Mouse (Mus musculus) adrenal gland (tissue): ENCODE measurements at regions not wholly inside any gene's neighbourhood (a gene's known extent, or its start where the extent isn't known, plus 50 kb on each side); places are given as distances from the start of the nearest gene placed in this dataset.

Source experiments
- intact Hi-C: fragments of 180-260 bp; cut with DNase I; formaldehyde crosslinking; loops from one replicate; pipeline ENCODE4 v1.15.1; 2025

GRCm38 (mm10) chr13:97459106-97459505, 218.2 kb downstream of the Enc1 start:
- intact Hi-C loops = no loop called here

- intact Hi-C loops = no loop called here
Observed at GRCm38 (mm10) chr13:97455961-97456360, 215.1 kb downstream of the Enc1 start.

GRCm38 (mm10) chr13:97454715-97455114, 213.8 kb downstream of the Enc1 start:
- intact Hi-C loops = no loop called here

- intact Hi-C loops = no loop called here
Observed at GRCm38 (mm10) chr13:97453469-97453868, 212.6 kb downstream of the Enc1 start.

- intact Hi-C loops = no loop called here
Observed at GRCm38 (mm10) chr13:97453090-97453430, 212.2 kb downstream of the Enc1 start.

- intact Hi-C loops = no loop called here
Observed at GRCm38 (mm10) chr13:97452386-97453089, 211.6 kb downstream of the Enc1 start.

- intact Hi-C loops = no loop called here
Observed at GRCm38 (mm10) chr13:97451276-97451675, 210.4 kb downstream of the Enc1 start.

- intact Hi-C loops = loop anchor here (10.0 kb wide), 1 partner anchor 137 kb away; no protein-coding TSS in a partner anchor
Observed at GRCm38 (mm10) chr13:97448123-97448522, 207.2 kb downstream of the Enc1 start.

- intact Hi-C loops = loop anchor here (10.0 kb wide), 1 partner anchor 141 kb away; no protein-coding TSS in a partner anchor
Observed at GRCm38 (mm10) chr13:97443731-97444428, 203.0 kb downstream of the Enc1 start.

GRCm38 (mm10) chr13:97442806-97443205, 201.9 kb downstream of the Enc1 start:
- intact Hi-C loops = loop anchor here (10.0 kb wide), 1 partner anchor 142 kb away; no protein-coding TSS in a partner anchor

- intact Hi-C loops = loop anchor here (10.0 kb wide), 1 partner anchor 143 kb away; no protein-coding TSS in a partner anchor
Observed at GRCm38 (mm10) chr13:97442283-97442682, 201.4 kb downstream of the Enc1 start.

- intact Hi-C loops = loop anchor here (10.0 kb wide), 1 partner anchor 143 kb away; no protein-coding TSS in a partner anchor
Observed at GRCm38 (mm10) chr13:97441803-97442202, 200.9 kb downstream of the Enc1 start.

GRCm38 (mm10) chr13:97439216-97439979, 198.5 kb downstream of the Enc1 start:
- intact Hi-C loops = loop anchor here (5.0 to 10.0 kb wide), 2 partner anchors 197 to 495 kb away; partner anchors contain the start of gene Enc1

GRCm38 (mm10) chr13:97438692-97439091, 197.8 kb downstream of the Enc1 start:
- intact Hi-C loops = loop anchor here (5.0 to 10.0 kb wide), 2 partner anchors 196 to 496 kb away; partner anchors contain the start of gene Enc1

GRCm38 (mm10) chr13:97438277-97438676, 197.4 kb downstream of the Enc1 start:
- intact Hi-C loops = loop anchor here (5.0 to 10.0 kb wide), 2 partner anchors 196 to 497 kb away; partner anchors contain the start of gene Enc1

- intact Hi-C loops = loop anchor here (5.0 to 10.0 kb wide), 2 partner anchors 195 to 498 kb away; partner anchors contain the start of gene Enc1
Observed at GRCm38 (mm10) chr13:97436719-97437350, 195.9 kb downstream of the Enc1 start.

GRCm38 (mm10) chr13:97435865-97436718, 195.2 kb downstream of the Enc1 start:
- intact Hi-C loops = loop anchor here (5.0 to 10.0 kb wide), 2 partner anchors 194 to 499 kb away; partner anchors contain the start of gene Enc1

- intact Hi-C loops = loop anchor here (5.0 to 10.0 kb wide), 2 partner anchors 193 to 500 kb away; partner anchors contain the start of gene Enc1
Observed at GRCm38 (mm10) chr13:97434961-97435864, 194.3 kb downstream of the Enc1 start.

- intact Hi-C loops = loop anchor here (10.0 kb wide), 1 partner anchor 501 kb away; no protein-coding TSS in a partner anchor
Observed at GRCm38 (mm10) chr13:97434167-97434566, 193.3 kb downstream of the Enc1 start.
